Mouse (Mus musculus): ENCODE data around the gene Snx30. TPM values are rescaled to one million over a fixed set of nuclear protein-coding genes. Genes with fewer than 3 reads are reported as not detected.

The Snx30 gene
- polyA plus RNA-seq (2015; fragmentation: Nextera tagmentation; extraction: Ambion mirVana): 7.5 and 11.8 TPM in 2 replicates

DNA sequence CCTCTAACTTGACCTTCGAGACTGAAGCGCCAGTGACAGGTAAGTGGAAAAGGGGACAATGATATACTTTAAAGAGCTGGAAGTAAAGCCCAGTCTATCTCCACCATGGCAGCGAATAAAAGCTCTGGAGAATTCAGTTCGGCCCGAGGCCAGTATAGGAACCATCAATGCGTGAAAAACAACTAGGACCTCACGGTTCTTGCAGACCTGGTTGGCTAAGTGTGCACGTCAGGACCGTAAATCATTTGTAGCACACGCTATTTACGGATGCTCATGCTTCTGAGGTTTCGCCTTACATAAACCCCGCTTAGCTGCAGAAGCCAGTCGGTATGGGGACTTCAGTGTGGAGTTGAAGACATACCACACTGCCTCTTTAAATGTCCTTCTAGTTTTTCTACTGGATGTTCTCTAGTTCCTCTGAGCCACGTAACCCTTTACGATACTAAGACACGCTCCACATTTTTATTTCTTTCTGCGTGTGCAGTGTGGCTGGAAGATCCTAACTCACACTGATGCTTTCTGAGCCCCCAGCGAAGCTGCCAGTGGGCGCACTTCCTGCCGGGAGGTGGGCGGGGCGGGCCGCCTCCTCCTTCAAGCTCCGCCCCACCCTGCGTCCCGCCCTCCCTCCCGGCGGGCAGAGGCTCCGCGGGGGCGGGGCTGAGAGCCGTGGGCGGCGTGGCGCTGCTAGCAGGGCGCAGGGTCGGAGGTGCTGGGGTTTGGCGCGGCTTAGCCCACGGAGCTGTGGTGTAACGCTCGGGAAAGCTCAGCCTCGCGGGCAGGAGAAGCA is at the start of gene Snx30:
Snx30 (plus strand) TSS at position 660 of the 787 bp plus-strand sequence.
- ATAC-seq (ENCODE audit: insufficient number of reproducible peaks, insufficient read depth, low FRiP score, low TSS enrichment, low read depth): peak; percentile 89
- WGBS: 2% methylated on average over 45 of the region's 45 CpGs
- H3K4me2 ChIP-seq: peak within 1 kb of the TSS; percentile 97
- H3K9ac ChIP-seq: peak within 1 kb of the TSS; percentile 87
- peak within 1 kb of the TSS; percentile 88 for H3K4me3 ChIP-seq
- no peaks in the 10 kb centered on the region for H3K9me3 ChIP-seq
- peaks cover 16% of the 10 kb centered on the region for H3K4me1 ChIP-seq
- H3K36me3 ChIP-seq: no peaks in the 10 kb centered on the region
- no peaks in the 10 kb centered on the region for H3K27me3 ChIP-seq
- peak within 1 kb of the TSS; percentile 81 for H3K27ac ChIP-seq

DNA sequence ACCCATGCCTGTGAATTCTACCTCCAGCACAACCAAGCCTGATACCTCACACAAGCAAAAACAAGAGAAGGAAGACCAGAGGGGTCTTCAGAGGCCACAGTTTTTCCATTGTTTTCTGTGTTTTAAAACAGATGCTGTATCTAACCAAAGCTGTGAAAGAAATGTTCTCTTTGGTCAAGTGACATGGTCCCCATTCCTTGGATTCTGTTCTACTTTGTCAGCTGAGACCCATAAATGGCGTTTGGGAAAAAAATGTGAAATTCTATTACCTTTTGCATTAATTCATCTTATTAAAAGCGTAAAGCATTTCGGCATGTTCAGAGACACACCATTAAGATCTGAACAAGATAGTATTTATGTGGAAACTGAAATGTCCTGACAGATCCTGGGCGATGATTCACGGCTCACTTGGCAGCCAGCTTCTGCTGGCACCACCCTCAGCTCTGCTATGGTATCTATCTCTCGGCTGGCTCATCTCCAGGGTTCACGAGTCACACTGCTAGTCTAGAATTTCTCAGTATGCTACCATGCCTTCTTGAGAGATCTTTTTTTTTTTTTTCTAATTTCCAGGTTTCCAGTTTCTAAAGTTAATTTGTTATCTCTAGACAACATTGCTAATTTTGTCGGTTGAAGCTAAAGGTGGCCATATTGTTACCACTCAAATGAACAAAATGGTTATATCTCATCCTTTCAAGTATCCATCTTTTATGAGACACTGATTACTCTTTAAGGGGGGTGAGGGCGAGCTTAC is 49.1 kb upstream of the Snx30 start:
- 83% methylated on average over 9 of the region's 9 CpGs for WGBS
- Histone ChIP-seq H3K9me3 (no peaks in the 10 kb centered on the region), H3K4me2 (no peak overlapping the region), H3K27ac (no peak overlapping the region), H3K4me3 (no peak overlapping the region), H3K4me1 (peaks cover 17% of the 10 kb centered on the region), H3K9ac (no peak overlapping the region), H3K27me3 (no peaks in the 10 kb centered on the region), H3K36me3 (peaks cover 10% of the 10 kb centered on the region)
- no peak for ATAC-seq (ENCODE audit: insufficient number of reproducible peaks, insufficient read depth, low FRiP score, low TSS enrichment, low read depth)

DNA sequence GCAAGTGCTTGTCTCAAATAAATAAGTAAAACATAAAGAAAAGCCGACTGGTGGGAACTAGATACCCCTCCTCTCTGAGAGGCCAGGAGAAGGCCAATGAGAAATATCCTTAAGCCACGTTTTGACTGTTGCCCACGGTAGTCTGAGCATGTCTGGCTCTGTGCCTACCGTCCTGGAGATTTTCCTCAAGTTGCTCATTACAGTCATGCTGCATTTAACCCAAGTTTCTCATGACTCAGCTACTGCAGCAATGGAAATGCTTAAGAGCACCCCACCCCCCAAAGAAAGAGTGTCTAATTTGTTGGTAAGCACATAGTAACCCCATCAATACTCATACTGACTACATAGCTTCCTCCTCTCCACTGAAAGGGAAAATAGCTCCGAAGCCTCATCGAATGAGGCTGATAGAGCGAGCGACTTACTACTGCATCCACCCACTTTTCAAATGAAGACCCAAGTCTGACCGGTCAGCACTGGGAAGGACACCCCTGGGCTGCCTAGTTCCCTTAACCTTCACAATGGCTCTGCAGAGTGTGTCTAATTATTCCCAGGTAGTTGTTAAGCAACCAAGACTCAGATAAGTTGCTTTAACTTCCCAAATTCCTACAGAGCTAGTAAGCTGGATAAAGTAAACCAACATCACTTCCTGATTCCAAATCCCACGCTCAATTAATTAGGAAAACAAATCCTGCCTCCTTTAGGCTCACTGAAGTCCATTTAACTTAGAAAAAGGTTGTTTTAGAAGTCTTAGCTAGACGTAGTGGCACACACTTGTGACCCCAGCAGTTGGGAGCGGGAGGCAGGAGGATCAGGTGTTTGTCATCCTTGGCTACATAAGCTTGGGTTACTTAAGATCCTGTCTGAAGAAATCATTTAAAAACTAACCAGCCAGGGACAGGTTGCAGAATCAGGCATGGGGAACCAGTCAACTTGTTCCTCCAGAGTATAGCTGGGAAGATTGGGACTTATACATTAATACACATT is 47.9 kb upstream of the Snx30 start:
- Histone ChIP-seq H3K9ac (no peak overlapping the region), H3K27ac (no peak overlapping the region), H3K27me3 (no peaks in the 10 kb centered on the region), H3K36me3 (0 out of 2 replicates have a peak, but pooled peaks cover 2% of the 10 kb centered on the region), H3K4me1 (peaks cover 17% of the 10 kb centered on the region), H3K9me3 (no peaks in the 10 kb centered on the region), H3K4me2 (no peak overlapping the region), H3K4me3 (no peak overlapping the region)
- WGBS: 67% methylated on average over 12 of the region's 12 CpGs
- no peak for ATAC-seq (ENCODE audit: insufficient number of reproducible peaks, insufficient read depth, low FRiP score, low TSS enrichment, low read depth)

DNA sequence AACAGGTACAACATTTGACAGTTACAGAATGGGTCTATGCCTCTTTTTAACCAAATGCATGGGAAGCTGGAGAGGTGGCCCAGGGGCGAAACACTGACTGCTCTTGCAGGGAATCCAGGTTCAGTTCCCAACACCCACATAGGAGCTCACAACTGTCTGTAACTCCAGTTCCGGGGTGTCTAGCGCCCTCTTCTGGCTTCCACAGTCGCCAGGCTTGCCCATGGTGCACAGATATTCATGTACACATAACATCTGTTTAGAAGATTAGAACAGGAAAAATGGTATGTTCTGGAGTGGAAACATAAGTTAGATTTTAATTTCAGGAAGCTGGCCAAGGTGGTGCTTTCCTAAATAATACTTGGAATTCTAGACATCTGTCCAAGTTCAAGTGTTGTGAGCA is 45.6 kb upstream of the Snx30 start:
- Histone ChIP-seq H3K4me3 (no peak overlapping the region), H3K36me3 (no peaks in the 10 kb centered on the region), H3K9me3 (no peaks in the 10 kb centered on the region), H3K4me1 (peaks cover 20% of the 10 kb centered on the region), H3K9ac (no peak overlapping the region), H3K27ac (0 out of 2 replicates have a peak overlapping the region, but pooled peaks have one; percentile 44), H3K4me2 (no peak overlapping the region), H3K27me3 (no peaks in the 10 kb centered on the region)
- ATAC-seq (ENCODE audit: insufficient number of reproducible peaks, insufficient read depth, low FRiP score, low TSS enrichment, low read depth): no peak
- WGBS: 75% methylated on average over 4 of the region's 4 CpGs

DNA sequence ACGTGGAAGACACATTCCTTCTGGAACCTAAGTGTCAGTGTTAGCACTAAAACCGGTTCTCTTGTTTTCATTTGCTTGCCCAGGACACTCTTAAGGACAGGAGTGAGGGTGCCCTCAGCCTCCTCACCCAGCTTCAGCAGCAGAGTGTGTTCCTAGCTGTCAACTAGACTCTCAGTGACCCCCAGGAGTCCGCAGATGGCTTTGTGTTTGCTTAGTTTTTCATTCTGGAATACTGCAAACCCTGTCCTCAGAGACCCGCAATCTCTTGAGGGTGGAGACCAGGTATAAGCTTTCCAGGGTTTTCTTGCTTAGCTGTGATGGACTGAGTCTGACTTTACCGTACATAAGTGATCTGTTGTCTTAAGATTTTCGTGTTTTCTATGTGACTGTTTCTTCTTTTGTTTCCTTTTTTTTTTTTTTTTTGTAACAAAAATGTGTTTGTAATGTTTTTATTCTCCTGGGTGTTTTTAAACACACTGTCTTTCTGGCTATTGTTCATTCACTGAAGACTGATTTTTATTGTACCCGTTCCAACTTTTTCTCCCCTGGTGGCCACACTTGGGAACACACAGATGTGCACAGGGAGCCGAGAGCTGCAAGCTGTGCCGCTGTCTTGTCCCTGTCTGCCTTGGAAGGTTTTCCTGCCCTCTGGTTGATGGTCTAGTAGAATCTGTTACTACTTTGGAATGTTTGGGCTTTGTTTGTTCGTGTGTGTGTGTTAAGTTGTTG is 44.8 kb upstream of the Snx30 start:
- 49% methylated on average over 10 of the region's 10 CpGs for WGBS
- ATAC-seq (ENCODE audit: insufficient number of reproducible peaks, insufficient read depth, low FRiP score, low TSS enrichment, low read depth): no peak
- no peaks in the 10 kb centered on the region for H3K27me3 ChIP-seq
- H3K9me3 ChIP-seq: no peaks in the 10 kb centered on the region
- H3K4me1 ChIP-seq: peaks cover 28% of the 10 kb centered on the region
- 0 out of 2 replicates have a peak overlapping the region, but pooled peaks have one; percentile 44 for H3K27ac ChIP-seq
- no peak overlapping the region for H3K9ac ChIP-seq
- H3K36me3 ChIP-seq: no peaks in the 10 kb centered on the region
- H3K4me2 ChIP-seq: no peak overlapping the region
- H3K4me3 ChIP-seq: no peak overlapping the region

DNA sequence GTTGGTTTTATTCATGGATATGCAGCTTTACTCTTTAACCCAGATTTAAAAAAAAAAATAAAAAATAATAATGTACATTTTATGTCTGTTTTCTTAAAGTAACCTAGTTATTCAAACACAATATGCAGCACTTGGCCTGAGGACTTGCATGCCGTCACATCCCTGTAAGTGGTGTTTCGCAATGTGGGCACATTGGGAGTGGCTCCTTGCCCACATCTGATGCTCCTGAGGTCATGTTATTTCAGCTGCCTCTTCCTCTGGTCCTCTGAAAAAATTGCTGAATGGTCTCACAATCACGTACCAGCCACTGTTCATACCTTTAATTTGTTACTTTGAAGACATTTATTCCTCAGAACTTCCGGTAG is 44.3 kb upstream of the Snx30 start:
- H3K36me3 ChIP-seq: no peaks in the 10 kb centered on the region
- no peaks in the 10 kb centered on the region for H3K27me3 ChIP-seq
- H3K4me2 ChIP-seq: no peak overlapping the region
- peaks cover 30% of the 10 kb centered on the region for H3K4me1 ChIP-seq
- WGBS: 64% methylated on average over 4 of the region's 4 CpGs
- no peak for ATAC-seq (ENCODE audit: insufficient number of reproducible peaks, insufficient read depth, low FRiP score, low TSS enrichment, low read depth)
- H3K9me3 ChIP-seq: no peaks in the 10 kb centered on the region
- H3K27ac ChIP-seq: no peak overlapping the region
- no peak overlapping the region for H3K4me3 ChIP-seq
- H3K9ac ChIP-seq: no peak overlapping the region

DNA sequence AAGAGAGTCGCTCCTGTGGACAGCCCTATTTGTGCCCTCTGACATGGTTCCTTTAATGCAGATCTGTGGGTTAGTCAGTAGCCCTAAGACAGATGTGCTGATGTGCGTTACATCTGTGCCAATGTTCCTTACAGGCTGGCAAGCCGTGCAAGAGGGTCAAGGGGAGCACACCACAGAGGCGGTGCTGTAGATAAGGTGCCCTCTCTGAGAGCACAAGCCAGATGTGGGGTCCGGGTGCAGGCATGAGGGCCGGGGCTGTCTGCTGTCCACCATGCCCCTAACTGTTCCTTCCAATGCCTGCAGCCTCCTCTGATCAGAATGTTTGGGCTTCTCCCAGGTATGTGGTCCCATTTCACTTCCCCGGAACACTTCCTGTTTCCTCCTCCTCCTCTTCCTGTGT is 40.7 kb upstream of the Snx30 start:
- Histone ChIP-seq H3K4me1 (peaks cover 20% of the 10 kb centered on the region), H3K9ac (no peak overlapping the region), H3K9me3 (no peaks in the 10 kb centered on the region), H3K27me3 (no peaks in the 10 kb centered on the region), H3K4me2 (peak overlapping the region; percentile 14), H3K27ac (no peak overlapping the region), H3K4me3 (no peak overlapping the region), H3K36me3 (peaks cover 8% of the 10 kb centered on the region)
- WGBS: 72% methylated on average over 7 of the region's 7 CpGs
- no peak for ATAC-seq (ENCODE audit: insufficient number of reproducible peaks, insufficient read depth, low FRiP score, low TSS enrichment, low read depth)

DNA sequence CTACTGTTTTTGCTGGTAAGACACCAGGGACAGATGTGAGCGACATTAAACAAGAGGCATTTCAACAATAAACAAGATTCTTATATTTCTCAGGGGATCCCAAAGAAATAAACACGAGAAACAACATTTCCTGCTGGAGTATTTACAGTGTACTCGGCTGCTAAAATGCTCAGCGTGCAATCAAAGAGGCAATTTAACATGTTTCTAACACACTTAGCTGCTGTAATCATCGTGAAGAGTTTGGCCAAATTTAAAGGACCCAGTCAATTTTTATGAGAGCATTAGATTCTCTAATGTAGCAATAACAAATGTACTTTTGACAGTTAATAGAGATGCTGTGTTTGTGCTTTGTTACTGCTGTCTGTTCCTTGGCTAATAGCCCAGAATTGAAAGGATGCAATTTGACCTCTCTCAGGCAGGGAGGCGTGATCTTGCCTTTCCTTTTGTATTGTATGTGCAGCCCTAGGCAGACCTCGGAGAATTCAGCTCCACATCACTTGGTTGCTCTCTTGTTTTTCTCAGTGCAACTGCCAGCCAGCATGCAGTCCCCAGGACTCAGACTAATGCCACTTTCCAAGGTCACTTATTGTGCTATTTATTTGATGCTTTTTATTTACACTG is 40.1 kb upstream of the Snx30 start:
- Histone ChIP-seq H3K4me3 (no peak overlapping the region), H3K27ac (no peak overlapping the region), H3K4me1 (peaks cover 18% of the 10 kb centered on the region), H3K9ac (no peak overlapping the region), H3K4me2 (peak overlapping the region; percentile 14), H3K27me3 (no peaks in the 10 kb centered on the region), H3K36me3 (peaks cover 14% of the 10 kb centered on the region), H3K9me3 (no peaks in the 10 kb centered on the region)
- no peak for ATAC-seq (ENCODE audit: insufficient number of reproducible peaks, insufficient read depth, low FRiP score, low TSS enrichment, low read depth)
- WGBS: 24% methylated on average over 7 of the region's 7 CpGs

DNA sequence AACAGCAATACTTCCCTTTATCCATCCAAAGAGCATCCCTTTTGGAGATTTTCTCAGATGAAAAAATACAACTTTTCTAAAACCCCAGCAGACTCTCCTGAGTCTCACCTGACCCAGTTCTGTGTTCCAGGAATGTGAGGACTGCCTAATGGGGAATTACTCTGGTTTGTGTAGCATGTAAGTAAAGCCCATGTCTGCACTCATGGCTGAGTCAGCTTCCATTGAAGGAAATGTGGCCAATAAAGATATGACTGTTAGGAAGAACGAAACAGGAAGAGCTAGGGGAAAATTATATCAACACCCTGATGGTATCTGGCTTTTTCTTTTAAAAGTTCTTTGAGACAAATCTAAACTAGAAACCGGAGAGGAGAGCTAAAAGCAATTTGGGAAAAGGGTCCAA is 37.9 kb upstream of the Snx30 start:
- WGBS: 82% methylated on average over 2 of the region's 2 CpGs

DNA sequence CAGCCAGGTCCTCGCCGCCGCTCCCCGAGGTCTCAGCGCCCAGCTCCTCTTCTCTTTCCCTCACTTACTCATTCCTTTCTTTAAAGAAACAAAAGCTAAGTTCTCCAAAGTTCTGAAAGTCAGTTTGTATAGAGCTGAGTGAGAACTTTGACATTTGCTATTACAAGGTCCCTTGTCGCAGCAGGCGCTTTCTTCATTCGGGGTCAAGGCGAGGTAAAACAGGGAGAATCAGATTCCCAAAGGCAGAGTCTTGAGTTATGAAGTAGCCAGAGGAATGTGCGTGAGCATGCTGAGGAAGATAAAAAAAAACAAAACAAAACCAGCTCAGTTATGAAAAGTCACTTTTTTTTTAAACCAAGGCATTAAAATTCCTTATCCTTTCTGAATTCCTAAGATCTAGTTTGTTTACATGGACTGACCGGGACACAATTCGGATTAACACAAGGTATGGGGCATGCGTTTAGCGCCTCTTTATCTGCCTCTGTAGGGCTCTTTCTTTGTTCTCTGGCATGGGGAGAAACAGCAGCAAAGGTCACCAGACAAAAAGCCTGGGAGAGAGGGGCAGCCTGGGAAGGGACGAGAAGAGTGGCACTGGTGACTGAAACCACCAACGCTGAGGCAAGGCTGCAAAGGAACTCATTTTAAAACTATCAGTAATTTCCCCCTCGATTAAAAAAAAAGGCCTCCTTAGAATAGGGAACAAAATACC is 33.3 kb upstream of the Snx30 start:
- Histone ChIP-seq H3K4me1 (no peaks in the 10 kb centered on the region), H3K27me3 (no peaks in the 10 kb centered on the region), H3K9me3 (no peaks in the 10 kb centered on the region), H3K27ac (no peak overlapping the region), H3K9ac (no peak overlapping the region), H3K36me3 (peaks cover 43% of the 10 kb centered on the region), H3K4me3 (no peak overlapping the region), H3K4me2 (no peak overlapping the region)
- 85% methylated on average over 17 of the region's 17 CpGs for WGBS
- no peak for ATAC-seq (ENCODE audit: insufficient number of reproducible peaks, insufficient read depth, low FRiP score, low TSS enrichment, low read depth)

More for the DNA sequence above, 37.9 kb upstream of the Snx30 start:
- H3K27ac ChIP-seq: no peak overlapping the region
- no peak overlapping the region for H3K9ac ChIP-seq
- peaks cover 13% of the 10 kb centered on the region for H3K4me1 ChIP-seq
- no peaks in the 10 kb centered on the region for H3K9me3 ChIP-seq
- no peaks in the 10 kb centered on the region for H3K27me3 ChIP-seq
- no peak overlapping the region for H3K4me2 ChIP-seq
- H3K4me3 ChIP-seq: no peak overlapping the region
- no peak for ATAC-seq (ENCODE audit: insufficient number of reproducible peaks, insufficient read depth, low FRiP score, low TSS enrichment, low read depth)
- H3K36me3 ChIP-seq: peaks cover 31% of the 10 kb centered on the region
